Mouse (Mus musculus): ENCODE data around the gene Cenpa.
"Not testable (repeated sequence)": the region's sequence is repeated elsewhere in the genome, so short reads cannot be mapped to it uniquely, and the experiment has no call there.

Cenpa gene

DNA sequence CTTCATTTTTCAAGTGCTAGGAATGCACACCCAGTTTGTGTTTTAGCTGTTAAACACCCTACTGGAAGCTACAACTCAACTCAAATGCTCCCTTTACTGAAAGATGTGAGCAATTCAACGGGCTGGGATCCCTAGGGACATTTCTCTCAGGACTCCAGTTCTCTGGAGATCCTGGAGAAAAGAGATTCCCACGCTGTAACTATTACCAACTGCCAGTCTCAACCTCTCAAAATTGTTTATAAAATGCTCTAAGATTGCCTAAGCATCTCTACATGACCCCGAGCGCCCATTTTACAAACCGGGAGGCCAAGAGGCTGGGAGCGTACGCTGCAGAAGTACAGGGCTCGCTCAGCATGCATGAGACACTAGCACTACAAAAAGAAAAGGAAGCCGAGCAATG lies 19.2 kb upstream of the Cenpa start:
- DNase-seq (ENCODE audit: low read depth, low spot score), result no peak

DNA sequence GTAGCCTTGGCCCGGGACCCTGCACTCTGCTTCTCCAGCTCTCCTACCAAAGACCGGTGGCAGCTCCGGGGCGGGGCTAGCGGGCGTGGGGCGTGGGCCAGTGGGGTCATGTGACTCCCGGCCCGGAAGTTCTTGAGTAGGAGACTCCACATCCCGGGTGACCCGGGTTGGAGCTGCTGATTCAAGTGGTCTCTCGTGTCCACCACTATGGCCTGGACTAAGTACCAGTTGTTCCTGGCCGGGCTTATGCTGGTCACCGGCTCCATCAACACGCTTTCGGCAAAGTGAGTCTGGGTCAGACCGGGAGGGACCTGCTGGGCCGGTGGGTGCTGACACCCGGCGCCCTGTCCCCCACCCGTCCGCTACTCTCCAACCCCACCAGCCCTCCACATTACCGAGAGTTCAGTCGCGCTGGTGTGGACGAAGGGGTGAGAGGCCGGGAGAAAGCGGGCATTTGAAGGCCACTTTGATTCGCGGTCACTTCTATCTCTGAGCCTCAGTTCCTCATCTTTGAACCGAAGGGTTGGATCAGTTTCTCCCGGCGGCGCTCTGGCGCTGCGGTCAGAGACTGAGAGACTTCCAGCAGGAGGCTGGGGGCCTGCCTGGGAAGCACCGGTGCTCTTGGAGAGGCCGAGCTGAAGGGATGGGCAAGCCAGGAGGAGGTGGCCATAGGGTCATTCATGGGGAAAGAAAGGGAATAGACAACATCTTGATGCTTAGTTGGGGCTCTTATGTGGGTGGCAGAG lies 18.6 kb upstream of the Cenpa start, which contains the start of gene Slc35f6:
Slc35f6 (plus strand) TSS at position 119 of the 746 bp plus-strand sequence.
- peak; percentile 57 for DNase-seq (ENCODE audit: low read depth, low spot score)

DNA sequence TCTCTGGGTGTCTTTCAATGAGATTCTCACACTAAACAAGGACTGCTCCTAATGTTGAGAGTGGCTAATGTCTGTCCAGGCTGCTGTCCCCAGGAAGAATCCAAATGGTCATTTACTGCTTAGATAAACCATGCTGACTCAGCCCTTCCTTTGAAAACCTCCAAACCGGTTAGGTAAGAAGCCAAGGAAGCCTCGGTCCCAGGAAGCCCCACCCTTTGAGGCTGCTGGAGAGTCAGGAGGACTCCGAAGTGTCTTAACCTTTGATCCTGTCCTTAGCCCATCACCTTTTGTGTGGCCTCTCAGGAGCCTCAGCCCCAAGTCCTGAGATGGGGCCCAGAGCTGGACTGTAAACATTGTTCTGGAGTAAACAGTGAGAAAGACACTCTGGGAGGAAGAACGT lies 17.0 kb upstream of the Cenpa start:
- DNase-seq (ENCODE audit: low read depth, low spot score), result no peak

DNA sequence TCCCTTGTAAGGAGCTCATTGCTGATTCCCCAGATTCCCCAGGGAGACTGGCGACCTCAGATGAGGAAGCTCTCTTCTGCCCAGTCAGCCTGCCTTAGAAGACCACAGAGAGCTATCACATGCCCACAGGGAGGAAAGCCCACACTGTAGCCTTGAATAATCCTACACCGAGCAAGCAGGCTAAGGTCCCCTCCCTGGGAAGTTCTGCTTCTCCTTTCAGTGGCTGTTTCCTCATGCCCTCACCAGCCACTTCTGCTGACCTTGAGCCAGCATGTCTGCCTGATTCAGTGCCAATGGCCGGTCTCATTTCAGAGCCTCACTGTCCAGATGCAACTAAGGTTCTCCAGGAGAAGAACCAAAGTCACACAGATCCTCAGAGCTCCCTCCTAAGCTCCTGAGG lies 15.8 kb upstream of the Cenpa start:
- no peak for DNase-seq (ENCODE audit: low read depth, low spot score)

DNA sequence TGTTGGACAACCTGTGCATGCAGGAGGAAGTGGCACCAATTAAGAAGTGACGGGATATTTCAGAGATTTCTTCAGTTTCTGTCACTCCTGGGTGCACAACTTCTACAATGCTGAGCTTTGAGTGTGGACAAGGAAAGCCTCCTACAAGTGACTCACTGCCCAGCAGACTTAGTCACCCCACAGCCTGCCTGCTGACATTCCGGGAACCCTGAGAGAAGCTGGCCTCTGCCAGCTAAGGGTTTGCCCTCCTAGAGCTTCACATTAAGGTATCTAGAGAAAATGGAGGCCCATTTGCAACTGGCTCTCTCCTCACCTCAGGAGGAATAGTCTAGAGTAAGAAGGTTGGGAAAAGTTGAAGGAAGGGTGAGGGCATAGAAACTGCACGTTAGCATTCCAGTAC lies 15.0 kb upstream of the Cenpa start:
- no peak for DNase-seq (ENCODE audit: low read depth, low spot score)

DNA sequence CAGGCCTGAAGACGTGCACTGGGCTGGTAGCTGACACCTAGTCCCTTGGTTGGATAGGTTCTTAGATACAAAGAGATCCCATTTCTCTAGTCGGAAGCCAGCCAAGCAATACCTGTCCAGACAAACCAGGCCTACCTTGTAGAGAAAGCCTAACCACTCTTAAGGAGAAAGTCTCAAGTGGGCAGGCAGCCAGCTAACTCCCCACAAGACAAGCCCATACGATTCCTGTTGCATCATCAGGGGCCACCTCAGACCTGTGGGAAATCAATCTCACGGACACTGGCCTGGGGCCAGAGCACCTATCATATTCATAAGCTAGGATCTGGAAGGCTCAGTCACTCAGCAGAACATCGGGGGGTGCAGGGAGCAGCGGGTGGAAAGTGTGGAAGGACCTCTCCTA lies 13.3 kb upstream of the Cenpa start:
- no peak for DNase-seq (ENCODE audit: low read depth, low spot score)

DNA sequence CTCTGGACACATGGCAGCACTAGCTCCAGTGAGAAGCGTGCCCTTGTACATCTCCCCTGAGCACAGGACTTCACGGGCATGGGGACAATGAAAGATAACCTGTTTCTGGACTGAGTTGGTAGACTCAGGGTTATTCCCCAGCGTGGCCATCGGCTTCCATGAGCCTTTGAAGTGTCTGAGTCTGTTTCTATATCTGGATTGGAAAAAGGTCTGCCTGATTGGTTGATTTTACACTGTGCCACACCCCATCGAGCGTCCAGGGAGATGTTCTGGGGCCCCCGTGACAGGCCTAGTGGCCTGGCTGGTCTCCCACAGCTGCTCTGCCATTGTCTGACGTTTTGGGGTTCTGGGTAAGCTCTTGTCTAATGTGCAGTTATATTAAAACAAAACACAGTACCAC lies 11.5 kb upstream of the Cenpa start:
- DNase-seq (ENCODE audit: low read depth, low spot score), result no peak

DNA sequence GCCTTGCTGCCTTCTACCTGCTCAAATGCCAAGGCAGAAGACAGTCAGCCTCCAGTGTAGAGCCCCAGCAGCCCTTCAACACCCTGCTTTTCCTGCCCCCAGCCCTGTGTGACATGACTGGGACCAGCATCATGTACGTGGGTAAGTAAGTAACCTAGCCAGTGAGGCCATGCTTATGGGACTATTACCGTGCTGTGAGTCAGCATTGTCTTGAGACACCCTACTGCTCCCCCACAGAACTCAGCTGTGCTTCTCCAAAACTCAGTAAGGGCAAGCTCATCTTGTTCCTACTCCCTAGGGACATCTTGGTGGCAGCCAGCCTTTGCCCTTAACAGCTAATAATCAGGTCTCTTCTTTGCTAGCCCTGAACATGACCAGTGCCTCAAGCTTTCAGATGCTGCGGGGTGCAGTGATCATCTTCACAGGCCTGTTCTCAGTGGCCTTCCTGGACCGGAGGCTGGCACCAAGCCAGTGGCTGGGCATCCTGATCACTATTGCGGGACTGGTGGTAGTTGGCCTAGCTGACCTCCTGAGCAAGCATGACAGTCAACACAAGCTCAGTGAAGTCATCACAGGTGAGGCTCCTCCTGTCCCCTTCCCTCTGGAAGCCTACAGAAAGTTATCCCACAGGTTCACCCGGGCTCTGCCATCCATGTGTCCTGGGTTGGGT lies 10.9 kb upstream of the Cenpa start:
- no peak for DNase-seq (ENCODE audit: low read depth, low spot score)

DNA sequence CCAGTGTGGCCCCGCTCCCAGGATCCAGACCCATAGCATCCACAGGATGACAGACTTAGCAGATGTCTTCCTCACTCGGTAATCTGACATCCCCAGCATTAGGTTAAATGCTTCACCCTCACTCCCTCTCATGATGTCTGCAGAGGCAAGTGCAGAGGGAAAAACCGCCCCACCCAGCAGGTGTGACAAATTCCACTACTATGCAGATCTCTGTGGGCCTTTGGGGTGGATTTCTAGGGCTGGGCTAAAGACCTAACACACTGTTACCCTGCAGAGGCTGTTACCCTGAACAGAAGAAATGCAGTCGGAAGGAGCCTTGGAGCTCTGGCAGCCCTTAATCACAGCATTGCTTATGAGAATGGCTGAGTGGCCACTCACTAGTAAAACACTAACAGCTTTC lies 7.5 kb upstream of the Cenpa start:
- DNase-seq (ENCODE audit: low read depth, low spot score), result no peak

DNA sequence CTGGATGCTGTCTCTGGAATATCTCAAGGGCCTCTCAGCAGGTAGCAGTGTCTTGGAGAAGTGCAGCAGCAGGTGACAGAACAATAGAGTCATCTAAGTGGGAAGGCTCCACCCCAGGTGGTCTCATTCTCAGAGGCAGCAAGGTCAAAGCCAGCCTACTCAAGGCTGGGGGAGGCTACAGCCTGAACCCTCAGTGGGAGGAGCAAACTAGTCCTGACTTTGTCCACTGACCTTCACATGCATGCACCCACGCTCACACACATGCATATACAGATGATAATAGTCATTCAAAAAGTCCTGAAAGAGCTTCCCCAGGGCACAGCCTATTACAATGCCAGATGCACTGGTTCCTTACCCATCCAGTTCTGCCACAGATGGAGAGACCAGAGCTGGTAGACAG lies 6.3 kb upstream of the Cenpa start:
- no peak for DNase-seq (ENCODE audit: low read depth, low spot score)

DNA sequence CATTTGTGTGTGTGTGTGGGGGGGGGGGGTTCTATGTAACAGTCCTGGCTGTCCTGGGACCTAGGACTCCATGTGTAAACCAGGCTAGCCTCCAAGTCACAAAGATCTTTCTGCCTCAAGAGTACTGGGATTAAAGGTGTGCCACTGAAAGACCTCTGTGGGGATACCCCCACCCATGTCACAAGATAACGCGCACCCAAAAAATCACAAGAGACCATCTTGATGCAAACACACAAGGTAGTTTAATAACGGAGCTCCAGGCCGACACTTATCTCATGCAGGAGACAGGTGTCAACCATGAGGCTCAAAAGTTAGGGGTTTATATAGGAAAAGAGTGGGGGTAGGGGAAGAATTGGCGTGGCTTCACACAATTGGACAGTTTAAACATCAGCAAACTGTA lies 5.8 kb upstream of the Cenpa start:
- DNase-seq (ENCODE audit: low read depth, low spot score), result no peak

DNA sequence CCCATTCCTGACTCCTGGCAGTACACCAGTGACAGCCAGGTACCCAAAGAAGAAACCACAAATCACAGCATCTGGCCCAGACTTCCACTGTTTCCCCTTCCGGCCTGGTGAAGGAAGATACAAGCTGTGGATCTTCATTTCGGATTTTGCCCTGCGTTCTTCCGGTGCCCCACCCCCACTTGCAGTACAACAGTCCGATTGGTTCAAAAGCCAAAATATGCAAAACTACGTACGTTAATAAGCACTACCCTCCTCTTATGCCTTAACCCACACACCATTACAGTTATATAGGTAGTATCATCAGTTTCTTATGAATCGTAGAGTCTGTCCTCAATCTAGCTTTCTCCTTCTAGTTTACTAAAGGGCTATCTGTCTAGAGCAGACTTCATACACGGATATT lies 1.2 kb upstream of the Cenpa start:
- no peak for DNase-seq (ENCODE audit: low read depth, low spot score)

DNA sequence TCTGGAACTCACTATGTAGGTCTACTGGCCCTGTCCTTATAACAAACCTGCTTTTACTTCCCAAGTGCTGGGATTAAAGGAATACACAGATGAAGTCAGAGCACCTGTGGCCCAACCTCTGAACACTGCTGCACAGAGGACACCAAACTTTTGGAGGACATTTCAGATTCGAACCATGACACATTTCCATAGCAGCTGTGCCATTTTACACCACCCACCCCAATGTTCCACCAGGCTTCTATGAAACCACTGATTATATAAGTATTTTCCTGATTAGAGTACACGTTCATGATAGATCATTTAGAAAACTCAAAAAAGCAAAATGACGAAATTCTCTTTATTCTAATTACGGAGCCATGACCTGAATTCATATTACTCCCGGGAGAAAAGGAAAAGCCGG lies 609 bp upstream of the Cenpa start:
- DNase-seq (ENCODE audit: low read depth, low spot score), result no peak

DNA sequence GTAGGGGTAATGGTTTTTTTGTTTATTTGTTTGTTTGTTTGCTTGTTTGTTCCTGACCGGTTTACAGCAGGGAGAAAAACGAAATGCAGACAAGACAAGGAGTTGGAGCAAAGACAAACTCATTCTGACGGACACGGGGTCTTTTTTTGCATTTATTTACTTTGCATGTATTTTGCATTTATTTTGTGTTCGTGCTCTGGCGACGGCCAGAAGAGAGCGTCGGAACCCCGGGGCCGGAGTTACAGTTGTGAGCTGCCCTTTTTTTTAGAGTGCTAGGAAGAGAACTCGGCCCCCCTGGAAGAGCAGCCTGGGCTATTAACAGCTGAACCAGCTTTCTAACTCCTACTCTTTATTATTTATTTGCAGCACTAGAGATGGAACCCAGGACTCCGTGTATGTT lies 638 bp downstream of the Cenpa start:
- no peak for DNase-seq (ENCODE audit: low read depth, low spot score)

DNA sequence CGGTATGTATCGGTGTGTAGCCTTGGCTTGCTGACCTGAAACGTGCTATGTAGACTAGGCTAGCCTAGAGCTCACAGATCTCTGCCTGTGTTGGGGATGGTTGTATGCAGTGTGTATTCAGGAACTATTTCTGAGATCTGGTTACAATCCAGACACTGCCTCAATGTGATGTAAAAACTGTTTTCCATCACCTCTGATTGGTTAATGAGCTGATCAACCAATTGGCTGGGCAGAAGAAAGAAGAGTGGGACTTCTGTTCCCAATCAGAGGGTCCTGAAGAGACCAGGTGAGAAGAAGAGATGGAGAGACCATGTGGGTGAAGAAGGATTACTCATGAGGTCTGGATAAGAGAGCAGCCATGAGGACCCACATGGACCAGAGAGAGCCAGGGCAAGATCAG lies 1.1 kb downstream of the Cenpa start:
- DNase-seq (ENCODE audit: low read depth, low spot score), result no peak

DNA sequence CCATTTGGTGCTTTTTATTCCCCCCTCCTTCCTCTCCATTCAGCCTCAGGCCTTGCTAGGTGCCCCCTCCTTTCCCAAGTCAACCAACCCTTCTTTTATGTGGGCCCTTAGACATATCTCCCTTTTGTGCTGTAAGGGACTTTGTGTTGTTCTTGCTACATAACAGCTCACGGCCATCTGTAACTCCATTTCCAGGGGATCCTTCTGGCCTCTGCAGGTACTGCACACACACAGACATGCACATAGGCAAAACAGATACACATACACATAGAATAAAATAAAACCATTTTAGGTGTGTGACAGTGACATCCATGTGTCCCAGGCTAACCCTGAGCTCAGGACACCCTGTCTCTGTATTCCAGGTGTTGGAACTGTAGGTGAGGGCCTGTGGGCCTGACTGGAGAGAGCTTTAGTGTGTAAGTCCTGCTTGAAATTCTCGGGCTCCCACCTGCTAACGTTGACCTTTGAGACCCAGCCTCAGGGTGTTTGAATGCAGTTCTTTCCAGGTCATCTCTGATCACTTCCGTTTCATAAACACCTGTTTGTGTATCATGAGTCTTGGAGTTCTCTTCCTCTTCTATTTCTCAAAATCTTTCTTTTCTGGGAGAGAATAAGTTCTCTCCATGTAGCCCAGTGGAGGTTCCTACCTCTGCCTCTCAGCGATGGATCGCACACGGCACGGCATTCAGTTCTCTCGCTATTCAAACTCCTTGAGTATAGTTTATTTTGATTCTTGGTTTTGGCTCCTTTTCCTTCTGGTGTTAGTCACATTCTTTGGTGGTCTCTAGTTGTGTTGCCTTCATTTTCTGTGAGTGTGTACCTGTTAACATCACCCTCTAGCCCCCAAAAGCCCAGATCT lies 2.3 kb downstream of the Cenpa start:
- DNase-seq (ENCODE audit: low read depth, low spot score), result no peak

DNA sequence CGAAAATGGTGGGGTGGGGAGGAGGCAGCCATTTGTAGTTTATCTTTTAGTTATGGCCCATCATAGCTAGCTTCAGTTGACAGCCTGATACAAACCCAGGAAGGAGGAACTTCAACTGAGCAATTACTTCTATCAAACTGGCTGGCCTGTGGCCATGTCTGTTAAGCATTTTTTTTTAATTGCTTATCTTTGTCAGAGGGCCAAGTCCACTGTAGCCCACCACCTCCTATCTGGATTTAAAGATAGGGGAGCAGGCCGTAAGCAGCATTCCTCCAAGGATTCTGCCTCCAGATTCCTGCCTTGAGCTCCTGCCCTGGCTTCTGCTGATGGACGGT lies 2.9 kb downstream of the Cenpa start:
- no peak for DNase-seq (ENCODE audit: low read depth, low spot score)

DNA sequence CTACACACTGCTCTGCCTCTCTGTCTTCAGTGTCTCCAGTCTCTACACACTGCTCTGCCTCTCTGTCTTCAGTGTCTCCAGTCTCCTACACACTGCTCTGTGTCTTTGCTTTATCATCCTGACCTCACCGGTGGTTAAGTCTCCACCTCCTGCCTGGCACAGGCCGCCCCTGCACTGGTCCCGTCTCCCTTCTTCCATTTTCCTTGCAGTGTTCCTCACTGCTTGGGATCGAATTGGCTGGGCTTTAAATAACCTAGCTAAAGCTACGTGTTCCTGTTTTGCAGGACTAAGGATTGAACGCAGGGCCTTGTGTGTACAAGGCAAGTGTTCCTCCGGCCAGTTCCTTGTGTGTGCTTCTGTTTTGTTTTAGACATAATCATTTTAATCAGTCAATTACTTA lies 3.5 kb downstream of the Cenpa start:
- no peak for DNase-seq (ENCODE audit: low read depth, low spot score)

DNA sequence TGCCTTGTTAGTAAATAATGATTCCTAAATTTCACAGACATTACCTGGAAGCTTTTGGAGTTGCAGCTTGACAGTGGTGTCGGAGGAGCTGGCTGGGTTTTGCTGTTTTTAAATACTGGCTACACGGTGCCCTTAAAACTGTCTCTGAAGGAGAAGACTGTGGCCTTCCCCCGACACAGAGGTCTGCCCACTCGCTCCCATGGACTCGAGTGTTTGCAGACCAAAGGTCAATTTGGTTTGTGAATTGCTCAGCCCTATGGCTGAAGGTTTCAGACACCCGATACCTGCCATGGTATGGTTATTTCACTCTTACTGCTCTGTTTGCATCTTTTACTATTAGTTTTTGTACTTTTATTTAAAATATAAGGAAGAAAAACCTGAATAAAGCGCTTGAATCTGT lies 7.4 kb downstream of the Cenpa start:
- no peak for DNase-seq (ENCODE audit: low read depth, low spot score)

DNA sequence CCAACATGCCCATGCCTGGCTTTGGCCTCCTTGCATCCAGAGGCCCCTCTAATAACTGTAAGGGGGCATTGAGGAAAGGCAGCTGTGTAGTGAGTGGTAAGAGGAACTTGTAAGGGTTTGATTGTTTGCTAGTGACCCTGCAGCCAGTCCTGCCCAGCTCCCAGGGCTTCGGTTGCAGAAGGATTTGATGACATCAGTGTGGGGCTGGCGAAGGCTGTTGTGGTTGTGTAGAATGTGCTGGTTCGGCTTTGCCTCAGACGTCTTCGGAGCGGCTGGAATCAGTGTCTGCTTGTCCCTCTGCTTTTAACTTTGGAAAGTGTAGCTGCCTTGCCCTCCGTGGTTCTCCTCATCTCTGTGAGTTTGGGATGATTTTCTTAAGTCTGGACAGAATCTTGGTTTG lies 10.2 kb downstream of the Cenpa start:
- no peak for DNase-seq (ENCODE audit: low read depth, low spot score)

DNA sequence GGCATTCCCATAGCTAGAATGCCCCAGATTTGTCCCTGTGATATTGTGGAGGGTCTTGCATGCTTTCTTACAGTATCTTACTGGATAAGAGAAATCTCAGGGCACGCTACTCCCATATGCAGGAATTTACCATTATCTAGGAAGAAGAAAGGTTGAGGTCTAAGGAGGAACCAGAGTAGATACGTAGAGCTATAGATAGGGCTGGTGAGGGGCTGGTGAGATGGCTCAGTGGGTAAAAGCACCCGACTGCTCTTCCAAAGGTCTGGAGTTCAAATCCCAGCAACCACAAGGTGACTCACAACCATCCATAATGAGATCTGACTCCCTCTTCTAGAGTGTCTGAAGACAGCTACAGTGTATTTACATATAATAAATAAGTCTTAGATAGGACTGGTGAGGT lies 11.5 kb downstream of the Cenpa start:
- DNase-seq (ENCODE audit: low read depth, low spot score), result not testable (repeated sequence)

DNA sequence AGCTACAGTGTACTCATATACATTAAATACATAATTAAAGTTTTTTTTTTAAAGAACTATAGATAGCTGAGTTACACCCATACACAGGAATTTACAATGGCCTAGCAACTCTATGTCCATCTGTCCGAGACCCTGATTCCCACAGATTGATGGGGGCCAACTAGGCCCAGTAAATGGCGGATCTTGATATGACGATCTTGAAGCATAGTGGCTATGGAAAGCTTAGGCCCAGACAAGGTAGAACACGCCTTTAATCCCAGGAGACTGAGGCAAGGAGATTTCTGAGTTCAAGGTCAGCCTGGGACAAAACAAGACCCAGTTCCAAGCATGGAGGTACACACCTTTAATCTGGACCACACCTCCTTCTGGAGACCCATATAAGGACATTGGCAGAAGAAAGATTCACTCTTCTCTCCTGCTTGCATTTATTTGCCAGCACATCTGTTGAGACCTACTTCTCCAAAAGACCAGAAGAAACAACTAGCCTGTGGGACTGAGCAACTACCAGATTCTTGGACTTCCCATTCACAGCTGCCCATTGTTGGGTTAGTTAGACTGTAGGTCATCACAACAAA lies 12.2 kb downstream of the Cenpa start:
- DNase-seq (ENCODE audit: low read depth, low spot score), result no peak

All from forelimb bud, embryonic 11.5 days (tissue).